Mouse (Mus musculus): ENCODE results near the gene Vmn1r40. TPM values are rescaled to one million over a fixed set of nuclear protein-coding genes. Genes with fewer than 3 reads are reported as not detected.

The Vmn1r40 gene
- not detected for total RNA-seq (2023)

DNA sequence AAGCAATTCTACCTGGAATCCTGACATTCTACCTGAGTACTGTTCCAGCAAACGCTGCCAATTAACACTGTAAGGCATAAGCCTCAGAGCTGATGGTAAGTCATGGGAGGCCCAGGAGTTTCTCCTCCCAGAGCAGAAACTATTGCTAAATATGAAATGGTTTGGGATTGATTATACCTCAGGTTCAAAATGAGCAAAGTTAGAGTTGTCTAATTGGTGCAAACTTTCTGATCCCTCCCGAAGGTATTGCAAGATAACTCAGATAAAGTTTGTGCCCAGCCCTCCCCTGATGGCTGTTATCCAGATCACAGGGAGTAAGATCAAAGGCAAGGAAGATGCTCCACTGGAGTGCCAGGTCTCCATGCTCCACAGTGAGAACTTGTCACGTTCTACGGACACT, at the start of gene Vmn1r40:
Gene Vmn1r40, plus strand, starts transcription at position 301 of the 400 bp plus-strand sequence.

DNA sequence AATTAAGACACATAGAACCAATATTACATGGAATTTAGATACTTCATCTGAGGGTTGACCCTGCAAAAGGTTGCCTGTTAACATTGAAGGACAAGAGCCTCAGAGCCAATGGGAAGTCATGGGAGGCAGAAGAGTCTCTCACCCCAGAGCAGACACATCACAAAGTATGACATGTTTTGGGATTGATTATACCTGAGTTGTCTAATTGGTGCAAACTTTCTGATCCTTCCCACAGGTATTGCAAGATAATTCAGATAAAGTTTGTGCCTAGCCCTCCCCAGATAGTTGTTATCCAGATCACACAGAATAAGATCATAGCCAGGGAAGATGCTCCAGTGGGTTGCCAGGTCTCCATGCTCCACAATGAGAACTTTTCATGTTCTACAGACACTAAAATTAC, 33.1 kb downstream of the Vmn1r40 start, which contains the start of gene Vmn1r41:
Gene Vmn1r41, plus strand, starts transcription at position 301 of the 400 bp plus-strand sequence.

Other genes starting within 250 kb of the Vmn1r40 start
- gene Chchd6, start 111.9 kb upstream of the Vmn1r40 start, total RNA-seq (2023) = 2.4 TPM
- gene Txnrd3, start 63.6 kb upstream of the Vmn1r40 start, total RNA-seq (2023) = 2.1 TPM
- not detected for gene Vmn1r41, start 33.2 kb downstream of the Vmn1r40 start, total RNA-seq (2023)
- gene Vmn1r42, start 168.9 kb downstream of the Vmn1r40 start, total RNA-seq (2023) = not detected
- not detected for gene Vmn1r43, start 168.9 kb downstream of the Vmn1r40 start, total RNA-seq (2023)
- gene Vmn1r44, start 176.1 kb downstream of the Vmn1r40 start, total RNA-seq (2023) = not detected
- gene Vmn1r45, start 233.1 kb downstream of the Vmn1r40 start, total RNA-seq (2023) = not detected

Data from CD8-positive naive resting alpha-beta T cell, adult 57 days (primary cell).